Mouse (Mus musculus) liver, embryonic 11.5 days (tissue): ENCODE data around the gene Ube2s. TPM values are rescaled to one million over a fixed set of nuclear protein-coding genes. Genes with fewer than 3 reads are reported as not detected.

Experiments used
- ATAC-seq: fragments of 200-750 bp; cut with Nextera tagmentation; replicated peaks from 2 replicates; pipeline ENCODE4 v1.8.0; 2017; ENCODE audit warnings: moderate number of reproducible peaks, mild to moderate bottlenecking, moderate TSS enrichment, moderate library complexity; ENCODE audit not compliant: low FRiP score
- DNase-seq: peaks from one replicate; pipeline ENCODE4 v3.0.0-alpha.2; 2017; ENCODE audit warnings: low spot score
- H3K27ac ChIP-seq: fragments of 300-500 bp; sonication (generic); 2 replicates; pipeline ENCODE4 v1.5.1; 2014; ENCODE audit warnings: mild to moderate bottlenecking, low read depth, low read length, control low read depth
- H3K27me3 ChIP-seq: fragments of 300-500 bp; sonication (generic); replicated peaks from 2 replicates; pipeline ENCODE4 v1.6.1; 2014; ENCODE audit warnings: low read length, mixed read lengths; ENCODE audit not compliant: control insufficient read depth, insufficient read depth
- H3K36me3 ChIP-seq: fragments of 300-500 bp; sonication (generic); 2 replicates; pipeline ENCODE4 v1.6.1; 2014; ENCODE audit warnings: mild to moderate bottlenecking, low read length, moderate library complexity, mixed read lengths; ENCODE audit not compliant: control insufficient read depth, insufficient read depth
- H3K4me1 ChIP-seq: fragments of 300-500 bp; sonication (generic); replicated peaks from 2 replicates; pipeline ENCODE4 v1.6.1; 2014; ENCODE audit warnings: low read length, mixed read lengths; ENCODE audit not compliant: control insufficient read depth, insufficient read depth
- H3K4me2 ChIP-seq: fragments of 300-500 bp; sonication (generic); 2 replicates; pipeline ENCODE4 v1.6.1; 2014; ENCODE audit warnings: mild to moderate bottlenecking, control low read depth, moderate library complexity
- H3K4me3 ChIP-seq: fragments of 300-500 bp; sonication (generic); 2 replicates; pipeline ENCODE4 v1.5.1; 2014; ENCODE audit warnings: low read depth, low read length, control low read depth
- H3K9ac ChIP-seq: fragments of 300-500 bp; sonication (generic); 2 replicates; pipeline ENCODE4 v1.6.1; 2014; ENCODE audit warnings: low read depth, low read length, control low read depth
- H3K9me3 ChIP-seq: fragments of 300-500 bp; sonication (generic); 2 replicates; pipeline ENCODE4 v1.6.1; 2016; ENCODE audit warnings: low read length, inconsistent platforms, mixed read lengths; ENCODE audit not compliant: control insufficient read depth
- WGBS: fragments of 180-500 bp; shearing (Covaris S2); extraction: QIAGEN DNeasy Blood & Tissue Kit; methylation state at CpG from one replicate; pipeline ENCODE4 v1.1.7; 2014; 5-methylcytosine and 5-hydroxymethylcytosine counted together
- polyA plus RNA-seq: library from polyadenylated mRNA; unstranded; fragments of >200 nt; fragmentation: Nextera tagmentation; extraction: Ambion mirVana; gene quantifications from 2 replicates; pipeline ENCODE4 v1.2.1, GENCODE M21; 2014

Ube2s gene
- polyA plus RNA-seq, 1 experiment from 2014 or later = 402 TPM

- Histone ChIP-seq H3K9ac (no peak overlapping the region), H3K4me2 (no peak overlapping the region; the same call in 1 of the 2 replicates), H3K27ac (no peak overlapping the region), H3K36me3 (no peaks in the 10 kb centered on the region), H3K9me3 (no peaks in the 10 kb centered on the region), H3K4me3 (no peak overlapping the region), H3K27me3 (peaks cover 53% of the 10 kb centered on the region), H3K4me1 (peaks cover 15% of the 10 kb centered on the region)
- DNase-seq = no peak
- WGBS = 13% methylated on average over 20 of the region's 20 CpGs
- no peak for ATAC-seq
These were observed 34.3 kb downstream of the Ube2s start for GRCm38 (mm10) chr7:4777851-4778637.

GRCm38 (mm10) chr7:4776861-4777830, 35.2 kb downstream of the Ube2s start:
- no peaks in the 10 kb centered on the region for H3K9me3 ChIP-seq
- no peaks in the 10 kb centered on the region for H3K36me3 ChIP-seq
- no peak overlapping the region for H3K27ac ChIP-seq
- DNase-seq (no peak), ATAC-seq (peak; percentile 69)
- peak overlapping the region; percentile 64 for H3K4me2 ChIP-seq
- H3K9ac ChIP-seq = no peak overlapping the region
- WGBS = 3% methylated on average over 55 of the region's 56 CpGs
- peaks cover 15% of the 10 kb centered on the region for H3K4me1 ChIP-seq
- H3K27me3 ChIP-seq = peaks cover 53% of the 10 kb centered on the region
- H3K4me3 ChIP-seq = peak overlapping the region; percentile 41

GRCm38 (mm10) chr7:4776131-4776530, 36.3 kb downstream of the Ube2s start:
- H3K4me2 ChIP-seq = no peak overlapping the region
- DNase-seq (no peak), ATAC-seq (no peak)
- H3K9me3 ChIP-seq = no peaks in the 10 kb centered on the region
- no peaks in the 10 kb centered on the region for H3K36me3 ChIP-seq
- H3K27me3 ChIP-seq = peaks cover 53% of the 10 kb centered on the region
- WGBS = 46% methylated on average over 10 of the region's 10 CpGs
- no peak overlapping the region for H3K9ac ChIP-seq
- H3K4me1 ChIP-seq = peaks cover 15% of the 10 kb centered on the region
- no peak overlapping the region for H3K27ac ChIP-seq
- no peak overlapping the region for H3K4me3 ChIP-seq

GRCm38 (mm10) chr7:4771202-4771601, 41.2 kb downstream of the Ube2s start, which contains the start of gene Fam71e2:
Gene Fam71e2 (minus strand): TSS chr7:4771302.
- H3K27me3 ChIP-seq = peaks cover 23% of the 10 kb centered on the region
- no peak within 1 kb of the TSS for H3K4me3 ChIP-seq
- DNase-seq (no peak), ATAC-seq (no peak)
- H3K9ac ChIP-seq = no peak within 1 kb of the TSS
- no peak within 1 kb of the TSS for H3K27ac ChIP-seq
- no peak within 1 kb of the TSS for H3K4me2 ChIP-seq
- H3K36me3 ChIP-seq = no peaks in the 10 kb centered on the region
- H3K9me3 ChIP-seq = no peaks in the 10 kb centered on the region
- 67% methylated on average over 3 of the region's 5 CpGs for WGBS
- H3K4me1 ChIP-seq = no peaks in the 10 kb centered on the region

- Histone ChIP-seq H3K9ac (no peak overlapping the region), H3K36me3 (no peaks in the 10 kb centered on the region), H3K4me2 (0 out of 2 replicates have a peak overlapping the region, but pooled peaks have one; percentile 1), H3K9me3 (no peaks in the 10 kb centered on the region), H3K27ac (no peak overlapping the region), H3K4me1 (no peaks in the 10 kb centered on the region), H3K27me3 (no peaks in the 10 kb centered on the region; the same call in none of the 2 replicates), H3K4me3 (no peak overlapping the region)
- WGBS = 41% methylated on average over 4 of the region's 4 CpGs
- ATAC-seq (no peak), DNase-seq (no peak)
These were observed 47.3 kb downstream of the Ube2s start for GRCm38 (mm10) chr7:4764946-4765710.

- 39% methylated on average over 1 of the region's 1 CpGs for WGBS
- Histone ChIP-seq H3K4me2 (no peak overlapping the region), H3K4me3 (no peak overlapping the region), H3K9me3 (no peaks in the 10 kb centered on the region), H3K27ac (no peak overlapping the region), H3K4me1 (no peaks in the 10 kb centered on the region), H3K27me3 (0 out of 2 replicates have a peak, but pooled peaks cover 2% of the 10 kb centered on the region), H3K9ac (no peak overlapping the region), H3K36me3 (no peaks in the 10 kb centered on the region)
- ATAC-seq (no peak), DNase-seq (no peak)
These were observed 52.7 kb downstream of the Ube2s start for GRCm38 (mm10) chr7:4759670-4760069.

- Histone ChIP-seq H3K9me3 (no peaks in the 10 kb centered on the region), H3K27me3 (no peaks in the 10 kb centered on the region), H3K4me2 (peak within 1 kb of the TSS; percentile 69), H3K4me1 (peaks cover 24% of the 10 kb centered on the region), H3K4me3 (peak within 1 kb of the TSS; percentile 60), H3K9ac (peak within 1 kb of the TSS; percentile 64), H3K27ac (peak within 1 kb of the TSS; percentile 72), H3K36me3 (0 out of 2 replicates have a peak, but pooled peaks cover 3% of the 10 kb centered on the region)
- ATAC-seq = peak; percentile 90
- WGBS = 4% methylated on average over 24 of the region's 24 CpGs
- peak; percentile 87 for DNase-seq
These were observed 59.4 kb downstream of the Ube2s start, which contains the start of gene Cox6b2 for GRCm38 (mm10) chr7:4752821-4753570. Gene Cox6b2 (minus strand): TSS chr7:4753094.
